Mouse (Mus musculus) ES-E14 (cell line): Measurements from ENCODE around the gene Zfhx3. TPM values are rescaled to one million over a fixed set of nuclear protein-coding genes. Genes with fewer than 3 reads are reported as not detected.

Source experiments
- DNase-seq: peaks from one replicate; pipeline ENCODE4 v3.0.0-alpha.2; 2013; ENCODE audit warnings: low read depth, low spot score
- H3K27ac ChIP-seq: 2 replicates; pipeline ENCODE4 v1.5.1; 2012; ENCODE audit warnings: low read depth, mild to moderate bottlenecking, low read length, moderate library complexity, mixed read lengths; ENCODE audit not compliant: poor library complexity, insufficient read depth, severe bottlenecking
- H3K36me3 ChIP-seq: 2 replicates; pipeline ENCODE4 v1.6.1; 2012; ENCODE audit warnings: mild to moderate bottlenecking, low read length, moderate library complexity, mixed read lengths; ENCODE audit not compliant: control insufficient read depth, poor library complexity, insufficient read depth, severe bottlenecking
- H3K4me1 ChIP-seq, 2 experiments: fragments of 150-350 bp in 1 of 2; sonication (generic) in 1 of 2; 2 replicates each; pipeline ENCODE4 v1.6.1; 2012; ENCODE audit warnings: low read length in 2 of 2, mild to moderate bottlenecking in 1 of 2, mixed read lengths in 1 of 2; ENCODE audit not compliant: control insufficient read depth in 2 of 2, insufficient read depth in 2 of 2, poor library complexity in 1 of 2
- H3K4me3 ChIP-seq, 2 experiments: fragments of 150-350 bp in 1 of 2; sonication (generic) in 1 of 2; 2 replicates each; pipeline ENCODE4 v1.5.1; 2012; ENCODE audit warnings: low read length in 2 of 2, low read depth in 1 of 2, mild to moderate bottlenecking in 1 of 2, mixed read lengths in 1 of 2; ENCODE audit not compliant: insufficient read depth in 1 of 2, poor library complexity in 1 of 2, severe bottlenecking in 1 of 2
- H3K9ac ChIP-seq: 2 replicates; pipeline ENCODE4 v1.6.1; 2012; ENCODE audit warnings: low read depth, mild to moderate bottlenecking, low read length, mixed read lengths; ENCODE audit not compliant: poor library complexity, insufficient read depth, severe bottlenecking
- H3K9me3 ChIP-seq: fragments of 150-350 bp; sonication (generic); 2 replicates; pipeline ENCODE4 v1.6.1; 2012; ENCODE audit warnings: low read depth, mild to moderate bottlenecking, low read length; ENCODE audit not compliant: control insufficient read depth, insufficient read depth
- CHD2 ChIP-seq: IDR thresholded peaks from 2 replicates; pipeline ENCODE4 v1.6.1; 2014; ENCODE audit warnings: mild to moderate bottlenecking, low read depth, low read length, inconsistent platforms
- HCFC1 ChIP-seq: IDR thresholded peaks from 2 replicates; pipeline ENCODE4 v1.6.1; 2012; ENCODE audit warnings: low read length, inconsistent platforms, borderline replicate concordance; ENCODE audit not compliant: insufficient read depth
- MAFK ChIP-seq: IDR thresholded peaks from 2 replicates; pipeline ENCODE4 v1.6.1; 2014; ENCODE audit warnings: mild to moderate bottlenecking, low read depth, low read length, inconsistent platforms; ENCODE audit not compliant: insufficient read depth
- ZC3H11A ChIP-seq: IDR thresholded peaks from 2 replicates; pipeline ENCODE4 v1.6.1; 2012; ENCODE audit warnings: low read depth, mild to moderate bottlenecking, inconsistent platforms, low read length, borderline replicate concordance
- ZNF384 ChIP-seq: IDR thresholded peaks from 2 replicates; pipeline ENCODE4 v1.6.1; 2012; ENCODE audit warnings: low read depth, low read length, inconsistent platforms
- in situ Hi-C, 2 experiments: fragments of 600-800 bp; cut with MboI; formaldehyde crosslinking; loops; one replicate each; pipeline ENCODE4 v1.15.1; 2025; ENCODE audit warnings: low sequenced_read_pairs in 2 of 2, inconsistent platforms in 1 of 2; ENCODE audit not compliant: unreplicated experiment in 2 of 2
- total RNA-seq: library from RNA; depleted of rRNA; stranded (reverse); fragments of 300-350 nt; gene quantifications from 2 replicates; pipeline ENCODE4 v1.2.3, GENCODE M21; 2012

The Zfhx3 gene
- total RNA-seq, 1 experiment: 8.8 TPM

GRCm38 (mm10) chr8:108467172-108468035 is 525.0 kb downstream of the Zfhx3 start:
- in situ Hi-C loops: no loop called here
- Histone ChIP-seq H3K4me1 (no peaks in the 10 kb centered on the region), H3K27ac (no peak overlapping the region), H3K36me3 (no peaks in the 10 kb centered on the region), H3K4me3 (no peak overlapping the region), H3K9me3 (no peaks in the 10 kb centered on the region), H3K9ac (no peak overlapping the region)
- no peak for DNase-seq
- TF ChIP-seq ZNF384 (no peak), ZC3H11A (no peak), MAFK (no peak), CHD2 (no peak), HCFC1 (no peak)

GRCm38 (mm10) chr8:108470269-108470668 is 527.8 kb downstream of the Zfhx3 start:
- Histone ChIP-seq H3K27ac (no peak overlapping the region), H3K4me3 (no peak overlapping the region), H3K9me3 (no peaks in the 10 kb centered on the region), H3K9ac (no peak overlapping the region), H3K36me3 (no peaks in the 10 kb centered on the region), H3K4me1 (no peaks in the 10 kb centered on the region)
- TF ChIP-seq ZC3H11A (no peak), HCFC1 (no peak), CHD2 (no peak), ZNF384 (no peak), MAFK (no peak)
- DNase-seq: no peak
- in situ Hi-C loops: no loop called here

GRCm38 (mm10) chr8:108474556-108474955 is 532.1 kb downstream of the Zfhx3 start:
- no peak for TF ChIP-seq HCFC1
- no peak for TF ChIP-seq MAFK
- no peak for TF ChIP-seq ZNF384
- TF ChIP-seq ZC3H11A: no peak
- no peak for TF ChIP-seq CHD2
- no peak for DNase-seq
- Histone ChIP-seq H3K27ac (no peak overlapping the region), H3K4me1 (no peaks in the 10 kb centered on the region), H3K4me3 (no peak overlapping the region), H3K9me3 (no peaks in the 10 kb centered on the region), H3K9ac (no peak overlapping the region), H3K36me3 (no peaks in the 10 kb centered on the region)
- in situ Hi-C loops: no loop called here

DNA sequence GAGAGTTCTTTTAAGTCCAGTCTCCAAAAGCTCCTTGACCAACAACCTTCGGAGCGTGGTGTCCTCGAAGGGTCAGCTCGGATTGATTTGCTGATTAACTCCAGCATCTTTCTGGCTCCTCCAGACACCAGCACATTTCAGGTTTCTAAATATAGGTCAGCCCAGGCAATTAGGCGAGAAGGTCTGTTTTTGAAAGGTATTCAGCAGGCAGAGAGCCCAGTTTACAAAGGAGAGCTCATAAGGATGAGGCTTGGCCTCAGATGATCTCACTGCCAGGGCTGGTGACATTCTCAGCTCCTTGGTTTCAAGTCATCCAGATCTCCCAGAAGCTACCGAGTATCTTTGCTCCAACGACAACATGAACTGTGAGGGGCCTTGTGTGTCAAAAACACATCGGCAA is 535.7 kb downstream of the Zfhx3 start:
- no peaks in the 10 kb centered on the region for H3K4me1 ChIP-seq
- H3K4me3 ChIP-seq: no peak overlapping the region
- H3K27ac ChIP-seq: no peak overlapping the region
- H3K9ac ChIP-seq: no peak overlapping the region
- no peaks in the 10 kb centered on the region for H3K9me3 ChIP-seq
- no peaks in the 10 kb centered on the region for H3K36me3 ChIP-seq
- no peak for TF ChIP-seq MAFK
- no peak for TF ChIP-seq CHD2
- no peak for TF ChIP-seq ZC3H11A
- no peak for TF ChIP-seq HCFC1
- no peak for TF ChIP-seq ZNF384
- in situ Hi-C loops: no loop called here
- no peak for DNase-seq

- H3K36me3 ChIP-seq: no peaks in the 10 kb centered on the region
- no peak overlapping the region for H3K27ac ChIP-seq
- no peak overlapping the region for H3K4me3 ChIP-seq
- no peak for DNase-seq
- in situ Hi-C loops: no loop called here
- no peaks in the 10 kb centered on the region for H3K9me3 ChIP-seq
- TF ChIP-seq ZNF384: no peak
- no peak for TF ChIP-seq ZC3H11A
- no peak for TF ChIP-seq CHD2
- no peak for TF ChIP-seq MAFK
- TF ChIP-seq HCFC1: no peak
- no peak overlapping the region for H3K9ac ChIP-seq
- H3K4me1 ChIP-seq: no peaks in the 10 kb centered on the region
These were observed 537.7 kb downstream of the Zfhx3 start for GRCm38 (mm10) chr8:108480141-108480540.
